Mouse (Mus musculus): ENCODE data around the gene Cog4. TPM values are rescaled to one million over a fixed set of nuclear protein-coding genes. Genes with fewer than 3 reads are reported as not detected.

Gene Cog4
- polyA plus RNA-seq, 1 experiment: 14.0 TPM

DNA sequence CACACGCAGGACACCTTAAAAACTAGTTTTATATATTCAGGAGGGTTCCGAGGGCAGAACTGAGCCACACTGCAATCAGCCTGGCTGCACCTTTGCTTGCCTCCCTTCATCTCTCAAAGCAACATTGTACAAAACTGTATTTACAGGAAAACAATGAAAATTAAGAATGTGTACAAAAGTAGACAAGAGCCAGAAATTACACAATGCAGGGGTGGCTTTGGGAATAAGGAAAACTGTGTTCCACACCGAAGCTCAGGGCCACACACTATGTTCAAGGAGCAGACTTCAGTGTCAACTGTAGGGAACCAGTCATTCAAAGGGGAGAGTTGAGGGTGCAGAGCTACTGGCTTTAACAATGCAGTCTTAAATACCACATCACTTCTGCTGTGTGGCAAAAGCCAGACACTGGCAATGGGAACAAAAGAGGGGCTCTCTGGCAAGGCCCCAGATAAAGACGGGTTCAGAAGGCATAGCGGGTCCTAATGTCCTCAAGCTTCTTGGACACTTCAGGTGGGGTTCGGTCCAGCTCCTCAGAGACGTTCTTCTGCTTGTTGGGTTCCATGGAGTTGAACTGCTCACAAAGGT is 35.8 kb upstream of the Cog4 start:
- TF ChIP-seq FLI1 (IDR thresholded peaks at IDR 0.05; ENCODE audit: low read length): no peak
- no peak for TF ChIP-seq GATA1 (IDR thresholded peaks at IDR 0.05; ENCODE audit: borderline replicate concordance, low read length)
- no peaks in the 10 kb centered on the region for H3K9me3 ChIP-seq
- H3K27me3 ChIP-seq (replicated peaks): no peaks in the 10 kb centered on the region
- H3K36me3 ChIP-seq (replicated peaks; ENCODE audit: low read length): peaks cover 72% of the 10 kb centered on the region
- H3K4me1 ChIP-seq: peaks cover 65% of the 10 kb centered on the region
- no peak overlapping the region for H3K4me3 ChIP-seq (replicated peaks)

DNA sequence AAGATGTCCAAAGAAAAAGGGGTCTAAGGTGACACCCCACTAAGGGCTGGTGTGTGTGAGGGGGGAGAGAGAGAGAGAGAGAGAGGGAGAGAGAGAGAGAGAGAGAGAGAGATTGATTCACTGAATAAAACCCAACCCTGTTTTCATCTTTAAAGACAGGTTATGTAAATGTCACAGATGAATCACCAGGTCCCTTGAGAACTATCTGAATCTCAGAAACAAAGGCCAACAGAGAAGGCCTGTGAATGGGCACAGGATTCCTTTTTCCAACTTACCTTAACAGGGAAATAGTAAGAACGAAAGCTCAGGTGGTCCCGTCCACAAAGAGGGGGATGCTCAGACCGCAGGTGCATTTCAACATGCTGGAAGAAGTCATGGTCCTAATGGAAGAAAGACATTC is 35.3 kb upstream of the Cog4 start:
- Histone ChIP-seq H3K4me1 (peaks cover 70% of the 10 kb centered on the region), H3K36me3 (replicated peaks; ENCODE audit: low read length) (peaks cover 77% of the 10 kb centered on the region), H3K4me3 (replicated peaks) (no peak overlapping the region), H3K27me3 (replicated peaks) (no peaks in the 10 kb centered on the region), H3K9me3 (no peaks in the 10 kb centered on the region)
- no peak for TF ChIP-seq GATA1 (IDR thresholded peaks at IDR 0.05; ENCODE audit: borderline replicate concordance, low read length)
- no peak for TF ChIP-seq FLI1 (IDR thresholded peaks at IDR 0.05; ENCODE audit: low read length)

DNA sequence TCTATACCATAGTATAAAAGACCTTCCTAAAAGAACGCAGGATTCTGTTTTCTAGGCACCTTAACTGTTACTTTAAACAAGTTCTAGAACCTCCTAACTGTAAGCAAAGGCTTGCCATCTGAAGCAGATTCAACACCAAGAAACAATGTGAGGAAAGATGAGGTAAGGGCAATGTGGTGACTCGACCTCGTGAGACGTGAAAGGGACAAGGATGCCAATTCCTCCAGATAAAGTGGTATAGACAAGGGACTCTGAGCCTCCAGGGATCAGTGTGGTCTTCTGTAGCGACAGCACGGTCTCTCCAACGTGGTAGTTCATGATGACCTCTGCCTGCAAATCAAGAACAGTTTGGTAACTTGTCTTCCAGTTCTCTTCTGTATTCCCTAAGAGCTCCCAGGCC is 34.6 kb upstream of the Cog4 start:
- Histone ChIP-seq H3K27me3 (replicated peaks) (no peaks in the 10 kb centered on the region), H3K4me3 (replicated peaks) (no peak overlapping the region), H3K4me1 (peaks cover 71% of the 10 kb centered on the region), H3K36me3 (replicated peaks; ENCODE audit: low read length) (peaks cover 84% of the 10 kb centered on the region), H3K9me3 (no peaks in the 10 kb centered on the region)
- no peak for TF ChIP-seq FLI1 (IDR thresholded peaks at IDR 0.05; ENCODE audit: low read length)
- no peak for TF ChIP-seq GATA1 (IDR thresholded peaks at IDR 0.05; ENCODE audit: borderline replicate concordance, low read length)

DNA sequence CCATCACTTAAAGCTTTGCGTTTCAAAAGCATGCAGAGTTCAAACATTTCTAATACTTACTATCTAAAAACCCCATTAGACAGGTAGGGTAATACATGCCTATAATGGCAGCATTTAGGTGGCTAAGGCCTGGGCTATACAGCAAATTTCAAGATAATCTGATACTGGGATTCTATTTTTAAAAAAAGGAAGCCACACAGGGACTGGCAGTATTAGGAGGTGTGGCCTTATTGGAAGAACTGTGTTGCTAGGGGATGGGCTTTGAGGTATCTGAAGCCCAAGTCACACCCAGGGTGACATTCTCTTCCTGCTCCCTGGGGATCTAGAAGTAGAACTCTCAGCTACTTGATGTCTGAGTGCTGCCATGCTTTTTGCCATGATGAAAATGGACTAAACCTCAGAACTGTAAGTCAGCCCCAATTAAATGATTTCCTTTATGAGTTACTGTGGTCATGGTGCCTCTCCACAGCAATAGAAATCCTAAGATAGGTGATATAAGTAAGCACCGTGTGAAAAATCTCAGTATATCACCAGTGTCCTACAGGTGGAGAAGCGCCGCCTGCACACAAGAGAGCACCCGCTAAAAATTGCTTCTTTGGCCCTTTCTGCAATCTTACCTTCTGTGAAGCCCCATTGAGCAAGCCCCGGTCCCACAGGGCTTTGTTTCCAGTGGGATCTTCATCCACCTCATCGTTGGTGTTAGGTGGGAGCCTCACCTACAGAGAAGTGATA is 33.9 kb upstream of the Cog4 start:
- Histone ChIP-seq H3K36me3 (replicated peaks; ENCODE audit: low read length) (peaks cover 91% of the 10 kb centered on the region), H3K4me1 (peaks cover 73% of the 10 kb centered on the region), H3K4me3 (replicated peaks) (no peak overlapping the region), H3K27me3 (replicated peaks) (no peaks in the 10 kb centered on the region), H3K9me3 (no peaks in the 10 kb centered on the region)
- TF ChIP-seq GATA1 (IDR thresholded peaks at IDR 0.05; ENCODE audit: borderline replicate concordance, low read length) (no peak), FLI1 (IDR thresholded peaks at IDR 0.05; ENCODE audit: low read length) (no peak)

DNA sequence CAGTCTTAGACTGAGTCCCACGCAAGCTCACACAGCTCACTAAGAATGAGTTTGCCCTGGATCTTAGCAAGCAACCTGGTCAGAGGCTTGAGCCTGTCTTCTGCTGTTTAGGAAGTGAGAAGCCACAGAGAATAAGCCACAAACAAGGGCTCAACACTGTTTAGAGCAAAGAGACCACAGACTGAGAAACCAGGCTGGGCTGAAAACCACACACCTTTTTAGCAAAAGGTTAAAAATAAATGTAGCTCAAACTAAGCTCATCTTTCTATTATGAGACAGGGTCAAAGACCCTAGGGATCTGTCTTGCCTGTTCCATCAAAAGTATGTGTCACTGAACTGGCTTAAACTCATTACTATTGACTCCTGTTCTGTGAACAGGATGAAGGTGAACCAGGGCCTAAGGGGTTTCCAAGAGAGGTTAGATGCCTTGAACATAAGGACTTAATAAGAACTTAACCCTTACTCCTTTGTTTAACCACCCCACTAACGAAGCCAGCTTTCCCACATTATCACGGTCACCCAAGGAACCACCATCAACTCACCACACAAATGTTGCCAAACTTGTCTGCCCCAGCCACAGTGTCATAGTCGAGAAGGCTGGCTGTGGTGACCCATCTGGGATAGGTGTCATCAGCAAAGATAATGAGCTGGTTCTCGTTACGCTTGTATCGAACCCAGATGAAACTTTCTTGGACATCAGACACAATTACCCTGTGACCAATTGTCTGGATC is 33.2 kb upstream of the Cog4 start:
- H3K36me3 ChIP-seq (replicated peaks; ENCODE audit: low read length): peaks cover 98% of the 10 kb centered on the region
- no peaks in the 10 kb centered on the region for H3K9me3 ChIP-seq
- no peak overlapping the region for H3K4me3 ChIP-seq (replicated peaks)
- no peaks in the 10 kb centered on the region for H3K27me3 ChIP-seq (replicated peaks)
- peaks cover 80% of the 10 kb centered on the region for H3K4me1 ChIP-seq
- TF ChIP-seq FLI1 (IDR thresholded peaks at IDR 0.05; ENCODE audit: low read length) (no peak), GATA1 (IDR thresholded peaks at IDR 0.05; ENCODE audit: borderline replicate concordance, low read length) (no peak)

DNA sequence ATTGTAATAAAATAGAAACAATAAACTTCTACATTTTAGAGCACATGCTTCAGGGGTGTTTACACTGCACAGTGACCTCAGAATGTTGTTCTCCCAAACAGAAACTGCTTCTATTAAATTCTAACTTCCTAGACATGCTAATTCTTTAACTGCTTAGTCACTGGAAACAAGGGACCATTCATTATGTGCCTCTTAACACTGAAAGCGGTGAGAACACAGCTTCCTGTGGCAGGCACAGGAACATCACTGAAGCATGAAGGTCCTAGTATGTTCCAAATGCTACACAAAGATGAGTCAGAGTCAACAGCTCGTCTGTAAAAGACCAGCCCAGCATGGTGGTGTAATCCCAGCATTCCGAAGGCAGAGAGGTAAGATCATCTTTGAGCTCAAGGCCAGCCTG is 31.1 kb upstream of the Cog4 start:
- TF ChIP-seq FLI1 (IDR thresholded peaks at IDR 0.05; ENCODE audit: low read length): no peak
- no peak for TF ChIP-seq GATA1 (IDR thresholded peaks at IDR 0.05; ENCODE audit: borderline replicate concordance, low read length)

DNA sequence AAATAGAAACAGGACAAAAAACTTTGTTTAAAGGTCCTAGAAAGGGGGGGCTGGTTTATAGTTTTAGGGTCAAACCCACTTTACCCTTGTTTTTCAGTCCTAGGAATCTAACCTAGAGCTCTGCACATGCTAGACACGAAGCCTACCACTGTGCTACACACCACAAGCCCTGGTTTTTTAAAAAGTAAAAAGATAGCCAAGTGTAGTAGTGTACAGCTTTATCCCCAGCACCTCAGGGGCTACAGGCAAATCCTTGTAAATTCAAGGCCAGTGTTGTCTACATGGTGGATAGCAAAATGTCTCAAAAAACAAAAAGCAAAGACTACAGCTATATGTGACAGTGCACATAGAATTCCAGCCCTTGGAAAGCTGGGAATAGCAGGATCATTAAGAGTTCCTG is 29.4 kb upstream of the Cog4 start:
- Histone ChIP-seq H3K36me3 (replicated peaks; ENCODE audit: low read length) (peaks cover 100% of the 10 kb centered on the region), H3K4me3 (replicated peaks) (no peak overlapping the region), H3K4me1 (peaks cover 63% of the 10 kb centered on the region), H3K27me3 (replicated peaks) (no peaks in the 10 kb centered on the region), H3K9me3 (no peaks in the 10 kb centered on the region)
- TF ChIP-seq GATA1 (IDR thresholded peaks at IDR 0.05; ENCODE audit: borderline replicate concordance, low read length) (no peak), FLI1 (IDR thresholded peaks at IDR 0.05; ENCODE audit: low read length) (no peak)

More for the DNA sequence above, 31.1 kb upstream of the Cog4 start:
- Histone ChIP-seq H3K36me3 (replicated peaks; ENCODE audit: low read length) (peaks cover 100% of the 10 kb centered on the region), H3K4me3 (replicated peaks) (no peak overlapping the region), H3K9me3 (no peaks in the 10 kb centered on the region), H3K4me1 (peaks cover 71% of the 10 kb centered on the region), H3K27me3 (replicated peaks) (no peaks in the 10 kb centered on the region)

DNA sequence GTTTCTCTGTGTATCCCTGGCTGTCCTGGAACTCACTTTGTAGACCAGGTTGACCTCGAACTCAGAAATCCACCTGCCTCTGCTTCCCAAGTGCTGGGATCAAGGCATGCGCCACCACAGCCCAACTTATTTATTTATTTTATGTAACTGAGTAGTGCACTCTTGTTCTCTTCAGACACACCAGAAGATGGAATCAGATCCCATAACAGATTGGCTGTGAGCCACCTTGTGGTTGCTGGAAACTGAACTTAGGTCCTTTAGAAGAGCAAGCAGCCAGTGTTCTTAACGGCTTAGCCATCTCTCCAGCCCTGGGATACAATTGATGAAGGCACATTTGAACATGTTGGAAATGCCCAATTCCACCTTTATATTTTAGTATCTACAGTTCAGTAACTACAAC is 27.8 kb upstream of the Cog4 start:
- Histone ChIP-seq H3K27me3 (replicated peaks) (no peaks in the 10 kb centered on the region), H3K4me3 (replicated peaks) (no peak overlapping the region), H3K4me1 (peaks cover 47% of the 10 kb centered on the region), H3K36me3 (replicated peaks; ENCODE audit: low read length) (peaks cover 100% of the 10 kb centered on the region), H3K9me3 (no peaks in the 10 kb centered on the region)
- no peak for TF ChIP-seq FLI1 (IDR thresholded peaks at IDR 0.05; ENCODE audit: low read length)
- TF ChIP-seq GATA1 (IDR thresholded peaks at IDR 0.05; ENCODE audit: borderline replicate concordance, low read length): no peak

DNA sequence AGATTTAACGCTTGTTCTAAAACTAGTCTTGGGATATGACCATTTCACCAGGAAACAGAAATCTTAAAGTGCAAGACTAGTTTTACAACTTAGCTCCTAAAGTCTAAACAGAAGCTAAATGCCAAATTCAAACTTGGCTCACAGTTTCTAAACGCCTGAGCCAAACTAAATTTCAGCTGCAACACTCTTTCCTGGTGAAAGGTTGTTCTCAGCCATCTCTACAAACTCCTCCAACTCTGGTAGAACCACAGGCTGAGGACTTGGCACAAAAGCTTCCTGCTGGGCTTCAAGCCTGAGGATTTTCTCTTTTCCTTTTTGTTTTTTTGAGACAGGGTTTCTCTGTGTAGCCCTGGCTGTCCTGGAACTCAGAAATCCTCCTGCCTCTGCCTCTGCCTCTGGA is 26.1 kb upstream of the Cog4 start:
- peaks cover 100% of the 10 kb centered on the region for H3K36me3 ChIP-seq (replicated peaks; ENCODE audit: low read length)
- TF ChIP-seq GATA1 (IDR thresholded peaks at IDR 0.05; ENCODE audit: borderline replicate concordance, low read length) (no peak), FLI1 (IDR thresholded peaks at IDR 0.05; ENCODE audit: low read length) (no peak)
- no peak overlapping the region for H3K4me3 ChIP-seq (replicated peaks)
- no peaks in the 10 kb centered on the region for H3K9me3 ChIP-seq
- no peaks in the 10 kb centered on the region for H3K27me3 ChIP-seq (replicated peaks)
- H3K4me1 ChIP-seq: peaks cover 31% of the 10 kb centered on the region

DNA sequence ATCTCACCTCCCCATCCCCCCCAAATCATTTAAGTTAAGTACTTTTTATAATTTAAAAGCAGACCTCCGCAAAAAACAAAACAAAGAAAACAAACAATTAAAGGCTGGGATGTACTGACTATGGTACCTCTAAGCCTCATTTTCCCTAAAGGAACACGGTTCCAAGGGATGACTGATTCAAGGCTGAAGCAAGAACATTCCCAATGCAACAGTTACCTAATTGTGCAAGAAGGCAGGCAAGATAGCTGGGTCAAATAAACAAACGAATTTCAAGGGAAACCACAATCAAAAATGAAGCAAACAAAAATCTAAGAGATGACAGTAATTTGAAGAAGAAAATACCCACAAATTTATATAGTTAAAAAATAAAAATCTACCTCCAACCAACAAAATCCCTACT is 24.4 kb upstream of the Cog4 start:
- Histone ChIP-seq H3K27me3 (replicated peaks) (no peaks in the 10 kb centered on the region), H3K4me1 (peaks cover 22% of the 10 kb centered on the region), H3K4me3 (replicated peaks) (no peak overlapping the region), H3K9me3 (no peaks in the 10 kb centered on the region), H3K36me3 (replicated peaks; ENCODE audit: low read length) (peaks cover 100% of the 10 kb centered on the region)
- TF ChIP-seq FLI1 (IDR thresholded peaks at IDR 0.05; ENCODE audit: low read length): no peak
- no peak for TF ChIP-seq GATA1 (IDR thresholded peaks at IDR 0.05; ENCODE audit: borderline replicate concordance, low read length)

Data from megakaryocyte, embryonic 14.5 days (primary cell).